Mouse (Mus musculus) kidney, adult 2 months (tissue): ENCODE results near the gene Knl1.
A peak's percentile ranks its signal among the peaks of the same experiment; 100 is the strongest.

ENCODE experiments used
- CTCF ChIP-seq: fragments of 200-500 bp; conservative IDR thresholded peaks from 2 replicates; pipeline ENCODE4 v1.5.1; 2011; ENCODE audit warnings: low read depth, mild to moderate bottlenecking, control low read depth, low read length, moderate library complexity, mixed read lengths; ENCODE audit not compliant: insufficient read depth, insufficient read length
- POLR2A ChIP-seq: fragments of 200-500 bp; IDR thresholded peaks from one replicate; pipeline ENCODE4 v1.6.1; 2011; ENCODE audit warnings: low read depth, low read length, control low read depth

- TF ChIP-seq CTCF, result peak; percentile 56
- no peak for TF ChIP-seq POLR2A
Observed at GRCm38 (mm10) chr2:119024536-119025238, 22.2 kb upstream of the Knl1 start.
